Mouse (Mus musculus): ENCODE measurements around the gene Comtd1. TPM values are rescaled to one million over a fixed set of nuclear protein-coding genes. Genes with fewer than 3 reads are reported as not detected.

Gene Comtd1
- polyA plus RNA-seq, 1 experiment from 2014 or later = 39.0 TPM

DNA sequence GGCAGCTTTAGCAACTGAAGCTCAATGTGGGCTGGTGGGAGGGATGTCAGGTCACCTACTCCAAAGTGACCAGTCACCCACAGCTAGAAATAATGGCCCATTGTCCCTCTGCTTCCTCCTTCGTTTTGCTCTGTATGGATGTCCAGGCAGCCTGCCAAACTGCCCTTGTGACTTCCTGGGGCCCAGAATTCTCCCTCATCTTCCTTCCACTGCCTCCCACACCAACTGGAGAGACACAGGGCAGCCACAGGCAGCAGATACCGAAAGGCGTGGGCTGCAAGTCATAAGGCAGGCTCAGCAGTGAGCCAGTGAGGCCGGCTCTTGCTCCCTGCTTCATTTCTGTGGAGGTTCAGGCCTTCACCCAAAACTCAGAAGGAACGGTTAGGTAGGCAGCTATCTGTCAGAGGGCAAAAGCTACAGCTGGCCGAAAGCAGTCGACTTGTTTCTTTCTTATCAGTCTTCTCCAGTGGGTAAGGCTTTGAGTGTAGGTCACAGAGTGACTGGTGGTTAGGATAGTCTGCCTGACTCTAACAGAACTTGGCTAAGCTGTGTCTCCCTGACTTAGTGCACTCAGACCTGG is 25.9 kb downstream of the Comtd1 start:
- Histone ChIP-seq H3K36me3 (ENCODE audit: control insufficient read depth, insufficient read depth, low read length) (no peaks in the 10 kb centered on the region), H3K9me3 (replicated peaks; ENCODE audit: control insufficient read depth, low read length) (no peaks in the 10 kb centered on the region), H3K27me3 (ENCODE audit: control insufficient read depth, insufficient read depth, low read length) (no peaks in the 10 kb centered on the region), H3K4me2 (ENCODE audit: low read depth, low read length) (no peak overlapping the region; the same call in 1 of the 2 replicates), H3K27ac (ENCODE audit: low read length) (peak overlapping the region; percentile 84), H3K9ac (ENCODE audit: low read length) (peak overlapping the region; percentile 53; the same call in 1 of the 2 replicates), H3K4me1 (ENCODE audit: control insufficient read depth, insufficient read depth, low read length) (peaks cover 16% of the 10 kb centered on the region), H3K4me3 (replicated peaks; ENCODE audit: low read length) (no peak overlapping the region)
- peak; percentile 42 for ATAC-seq (ENCODE audit: insufficient read depth, low FRiP score)
- WGBS = 27% methylated on average over 7 of the region's 7 CpGs

DNA sequence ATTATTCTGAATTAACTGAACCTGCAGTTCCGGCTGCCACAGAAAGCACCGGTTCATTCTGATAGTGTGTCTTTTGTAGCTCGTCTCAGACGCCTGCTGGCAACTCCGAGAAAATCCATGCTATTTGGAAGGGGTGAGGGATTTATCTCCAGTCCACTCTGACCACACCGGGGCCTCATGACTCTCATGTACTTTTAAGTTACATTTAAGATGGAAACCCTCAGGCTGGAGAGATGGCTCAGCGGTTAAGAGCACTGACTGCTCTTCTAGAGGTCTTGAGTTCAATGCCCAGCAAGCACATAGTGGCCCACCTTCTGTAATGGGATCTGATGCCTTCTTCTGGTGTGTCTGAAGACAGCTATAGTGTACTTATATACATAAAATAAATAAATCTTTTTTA is 26.5 kb downstream of the Comtd1 start:
- no peak overlapping the region for H3K4me2 ChIP-seq (ENCODE audit: low read depth, low read length)
- 69% methylated on average over 7 of the region's 7 CpGs for WGBS
- H3K9me3 ChIP-seq (replicated peaks; ENCODE audit: control insufficient read depth, low read length) = no peaks in the 10 kb centered on the region
- ATAC-seq (ENCODE audit: insufficient read depth, low FRiP score) = no peak
- H3K36me3 ChIP-seq (ENCODE audit: control insufficient read depth, insufficient read depth, low read length) = no peaks in the 10 kb centered on the region
- peak overlapping the region; percentile 84; the same call in 1 of the 2 replicates for H3K27ac ChIP-seq (ENCODE audit: low read length)
- H3K4me1 ChIP-seq (ENCODE audit: control insufficient read depth, insufficient read depth, low read length) = peaks cover 16% of the 10 kb centered on the region
- no peak overlapping the region for H3K4me3 ChIP-seq (replicated peaks; ENCODE audit: low read length)
- H3K9ac ChIP-seq (ENCODE audit: low read length) = no peak overlapping the region
- H3K27me3 ChIP-seq (ENCODE audit: control insufficient read depth, insufficient read depth, low read length) = no peaks in the 10 kb centered on the region

DNA sequence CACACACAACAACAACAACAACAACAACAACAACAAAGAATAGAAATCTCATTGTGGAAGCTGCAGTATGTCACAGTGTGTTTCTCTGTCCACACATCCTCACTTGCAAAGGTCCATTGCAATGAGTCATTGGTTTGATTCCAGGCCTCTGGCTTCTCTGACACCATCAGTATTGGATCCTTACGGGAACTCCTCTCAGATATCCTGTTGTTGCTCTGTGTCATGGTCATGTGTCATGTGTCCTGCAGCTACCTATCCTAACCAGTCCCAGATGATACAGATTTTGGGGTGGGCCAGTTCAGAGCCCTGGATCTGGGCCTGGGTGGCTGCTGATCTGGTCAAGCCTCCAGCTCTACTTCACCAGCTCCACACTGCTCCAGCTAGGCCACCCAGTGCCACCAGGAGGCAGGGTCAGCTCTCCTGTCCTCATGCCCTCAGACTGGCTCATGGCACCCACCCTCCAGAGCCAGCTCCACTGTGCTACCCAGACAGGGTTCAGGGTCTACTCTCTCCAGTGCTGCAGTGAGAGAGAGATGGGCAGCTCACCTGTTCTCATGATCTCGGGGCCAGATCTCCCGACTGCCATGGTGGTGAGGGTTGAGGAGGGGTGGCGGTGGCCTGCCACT is 27.8 kb downstream of the Comtd1 start:
- no peak overlapping the region for H3K27ac ChIP-seq (ENCODE audit: low read length)
- 86% methylated on average over 4 of the region's 4 CpGs for WGBS
- no peak for ATAC-seq (ENCODE audit: insufficient read depth, low FRiP score)

DNA sequence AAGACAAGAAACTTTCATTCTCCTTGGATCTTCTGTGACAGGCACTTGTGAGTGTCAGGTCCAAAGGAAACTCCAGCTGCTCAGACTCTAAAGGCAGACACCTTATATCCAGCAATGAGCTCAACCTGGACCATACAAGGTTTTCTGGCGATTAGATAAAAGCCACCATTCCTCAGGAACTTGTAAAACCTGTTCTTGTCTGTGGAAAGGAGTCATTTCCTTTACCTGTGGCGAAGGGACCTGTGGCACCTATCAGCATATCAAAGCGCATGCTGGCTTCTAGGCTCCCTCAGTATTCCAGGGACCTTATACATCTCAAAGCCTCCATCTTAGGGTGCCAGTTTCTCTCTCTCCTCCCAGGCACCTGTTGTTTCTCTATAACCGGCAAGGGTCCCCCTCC is 31.3 kb downstream of the Comtd1 start:
- Histone ChIP-seq H3K4me2 (ENCODE audit: low read depth, low read length) (no peak overlapping the region), H3K27me3 (ENCODE audit: control insufficient read depth, insufficient read depth, low read length) (no peaks in the 10 kb centered on the region), H3K27ac (ENCODE audit: low read length) (peak overlapping the region; percentile 77), H3K9ac (ENCODE audit: low read length) (no peak overlapping the region), H3K36me3 (ENCODE audit: control insufficient read depth, insufficient read depth, low read length) (no peaks in the 10 kb centered on the region), H3K4me3 (replicated peaks; ENCODE audit: low read length) (no peak overlapping the region), H3K9me3 (replicated peaks; ENCODE audit: control insufficient read depth, low read length) (no peaks in the 10 kb centered on the region), H3K4me1 (ENCODE audit: control insufficient read depth, insufficient read depth, low read length) (0 out of 2 replicates have a peak, but pooled peaks cover 2% of the 10 kb centered on the region)
- ATAC-seq (ENCODE audit: insufficient read depth, low FRiP score) = peak; percentile 70
- WGBS = 40% methylated on average over 4 of the region's 4 CpGs

More for the DNA sequence above, 27.8 kb downstream of the Comtd1 start:
- Histone ChIP-seq H3K9ac (ENCODE audit: low read length) (no peak overlapping the region), H3K27me3 (ENCODE audit: control insufficient read depth, insufficient read depth, low read length) (no peaks in the 10 kb centered on the region), H3K4me1 (ENCODE audit: control insufficient read depth, insufficient read depth, low read length) (peaks cover 13% of the 10 kb centered on the region), H3K4me2 (ENCODE audit: low read depth, low read length) (no peak overlapping the region), H3K9me3 (replicated peaks; ENCODE audit: control insufficient read depth, low read length) (no peaks in the 10 kb centered on the region), H3K4me3 (replicated peaks; ENCODE audit: low read length) (no peak overlapping the region), H3K36me3 (ENCODE audit: control insufficient read depth, insufficient read depth, low read length) (no peaks in the 10 kb centered on the region)

DNA sequence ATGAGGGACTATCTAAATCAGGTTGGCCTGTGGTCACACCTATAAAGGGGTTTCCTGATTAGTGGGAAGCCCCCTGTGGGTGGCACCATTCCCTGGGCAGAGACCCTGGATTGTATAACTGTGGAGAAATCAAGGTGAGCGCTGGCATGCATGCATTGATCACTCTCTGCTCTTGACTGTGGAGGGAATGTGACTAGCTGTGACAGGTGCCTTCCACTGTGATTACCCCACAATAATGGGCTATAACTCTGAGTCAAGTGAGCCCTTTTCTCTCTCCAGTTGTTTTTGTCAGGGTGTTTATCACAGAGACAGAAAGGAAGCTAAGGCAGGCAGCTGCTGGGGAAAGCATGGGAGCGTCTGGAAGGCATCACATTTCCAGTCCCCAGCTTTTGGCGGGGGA is 32.5 kb downstream of the Comtd1 start:
- H3K4me1 ChIP-seq (ENCODE audit: control insufficient read depth, insufficient read depth, low read length) = 0 out of 2 replicates have a peak, but pooled peaks cover 2% of the 10 kb centered on the region
- WGBS = 56% methylated on average over 3 of the region's 3 CpGs
- no peaks in the 10 kb centered on the region for H3K27me3 ChIP-seq (ENCODE audit: control insufficient read depth, insufficient read depth, low read length)
- H3K36me3 ChIP-seq (ENCODE audit: control insufficient read depth, insufficient read depth, low read length) = no peaks in the 10 kb centered on the region
- no peak overlapping the region for H3K4me2 ChIP-seq (ENCODE audit: low read depth, low read length)
- no peaks in the 10 kb centered on the region for H3K9me3 ChIP-seq (replicated peaks; ENCODE audit: control insufficient read depth, low read length)
- no peak for ATAC-seq (ENCODE audit: insufficient read depth, low FRiP score)
- H3K27ac ChIP-seq (ENCODE audit: low read length) = no peak overlapping the region
- no peak overlapping the region for H3K4me3 ChIP-seq (replicated peaks; ENCODE audit: low read length)
- H3K9ac ChIP-seq (ENCODE audit: low read length) = no peak overlapping the region

DNA sequence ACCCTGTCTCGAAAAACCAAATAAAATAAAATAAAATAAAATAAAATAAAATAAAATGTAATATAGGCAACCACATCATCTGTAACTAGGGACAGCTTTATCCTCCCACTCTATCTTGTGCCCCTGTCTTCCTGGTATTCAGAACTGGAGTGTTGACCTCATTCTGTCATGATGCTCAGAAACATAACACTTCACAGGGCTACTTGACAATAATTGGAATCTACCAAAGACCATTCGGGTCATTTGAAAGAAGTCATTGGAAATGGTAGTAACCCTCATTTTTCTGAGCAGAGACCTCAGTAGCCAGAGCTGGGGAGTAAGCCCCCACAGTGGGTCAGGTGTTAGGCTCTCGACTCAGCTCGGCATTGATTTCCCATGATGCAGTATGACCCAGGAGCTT is 34.2 kb downstream of the Comtd1 start:
- H3K4me2 ChIP-seq (ENCODE audit: low read depth, low read length) = no peak overlapping the region

DNA sequence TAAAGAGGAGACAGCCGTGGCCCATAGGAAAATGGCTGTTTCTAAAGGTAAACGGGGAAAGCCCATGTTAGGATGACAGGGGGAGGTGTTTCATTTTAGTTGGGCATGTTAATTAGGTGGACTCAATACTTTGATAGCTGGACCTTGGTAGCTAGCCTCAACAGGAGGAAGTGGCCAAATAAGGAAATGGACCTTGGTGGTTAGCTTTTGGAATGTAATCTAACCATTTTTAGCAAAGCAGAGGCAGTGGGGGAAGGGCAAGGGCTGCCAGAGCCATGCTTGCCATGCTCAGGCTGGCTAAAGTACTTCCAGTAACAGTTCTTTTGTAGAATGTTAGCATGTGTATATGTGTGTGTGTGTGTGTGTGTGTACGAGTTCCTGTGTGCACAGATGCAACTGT is 34.9 kb downstream of the Comtd1 start:
- no peak overlapping the region for H3K4me3 ChIP-seq (replicated peaks; ENCODE audit: low read length)
- H3K36me3 ChIP-seq (ENCODE audit: control insufficient read depth, insufficient read depth, low read length) = no peaks in the 10 kb centered on the region
- 0 out of 2 replicates have a peak, but pooled peaks cover 2% of the 10 kb centered on the region for H3K4me1 ChIP-seq (ENCODE audit: control insufficient read depth, insufficient read depth, low read length)
- no peak overlapping the region for H3K9ac ChIP-seq (ENCODE audit: low read length)
- no peak overlapping the region for H3K4me2 ChIP-seq (ENCODE audit: low read depth, low read length)
- ATAC-seq (ENCODE audit: insufficient read depth, low FRiP score) = no peak
- H3K27ac ChIP-seq (ENCODE audit: low read length) = no peak overlapping the region
- 79% methylated on average over 3 of the region's 3 CpGs for whole genome bisulfite sequencing
- no peaks in the 10 kb centered on the region for H3K27me3 ChIP-seq (ENCODE audit: control insufficient read depth, insufficient read depth, low read length)
- H3K9me3 ChIP-seq (replicated peaks; ENCODE audit: control insufficient read depth, low read length) = no peaks in the 10 kb centered on the region

More for the DNA sequence above, 34.2 kb downstream of the Comtd1 start:
- no peak overlapping the region for H3K9ac ChIP-seq (ENCODE audit: low read length)
- H3K27me3 ChIP-seq (ENCODE audit: control insufficient read depth, insufficient read depth, low read length) = no peaks in the 10 kb centered on the region
- 91% methylated on average over 4 of the region's 4 CpGs for WGBS
- no peak for ATAC-seq (ENCODE audit: insufficient read depth, low FRiP score)
- H3K36me3 ChIP-seq (ENCODE audit: control insufficient read depth, insufficient read depth, low read length) = no peaks in the 10 kb centered on the region
- H3K9me3 ChIP-seq (replicated peaks; ENCODE audit: control insufficient read depth, low read length) = no peaks in the 10 kb centered on the region
- 0 out of 2 replicates have a peak, but pooled peaks cover 2% of the 10 kb centered on the region for H3K4me1 ChIP-seq (ENCODE audit: control insufficient read depth, insufficient read depth, low read length)
- no peak overlapping the region for H3K4me3 ChIP-seq (replicated peaks; ENCODE audit: low read length)
- no peak overlapping the region for H3K27ac ChIP-seq (ENCODE audit: low read length)

DNA sequence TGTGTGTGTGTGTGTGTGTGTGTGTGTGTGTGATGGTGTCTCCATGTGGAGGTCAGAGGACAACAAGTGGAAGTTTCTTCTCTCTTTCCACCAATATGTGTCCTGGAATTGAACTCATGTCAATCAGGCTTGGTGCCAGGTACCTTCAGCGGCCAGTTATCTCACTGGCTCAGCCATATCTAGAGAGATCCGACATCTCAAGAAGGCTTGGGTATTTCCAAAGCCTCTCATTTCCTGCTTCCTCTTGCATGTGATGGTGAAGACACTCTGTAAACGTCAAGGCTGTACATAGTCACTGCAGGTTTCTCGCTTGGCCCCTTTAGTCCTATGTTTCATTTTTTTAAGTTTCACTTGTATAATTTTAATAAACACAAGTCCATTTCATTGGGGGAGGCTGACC is 35.6 kb downstream of the Comtd1 start:
- no peak for ATAC-seq (ENCODE audit: insufficient read depth, low FRiP score)
- Histone ChIP-seq H3K36me3 (ENCODE audit: control insufficient read depth, insufficient read depth, low read length) (no peaks in the 10 kb centered on the region), H3K4me3 (replicated peaks; ENCODE audit: low read length) (no peak overlapping the region), H3K9ac (ENCODE audit: low read length) (no peak overlapping the region), H3K9me3 (replicated peaks; ENCODE audit: control insufficient read depth, low read length) (no peaks in the 10 kb centered on the region), H3K4me2 (ENCODE audit: low read depth, low read length) (no peak overlapping the region), H3K27ac (ENCODE audit: low read length) (no peak overlapping the region), H3K4me1 (ENCODE audit: control insufficient read depth, insufficient read depth, low read length) (0 out of 2 replicates have a peak, but pooled peaks cover 2% of the 10 kb centered on the region), H3K27me3 (ENCODE audit: control insufficient read depth, insufficient read depth, low read length) (no peaks in the 10 kb centered on the region)
- WGBS = 67% methylated on average over 4 of the region's 4 CpGs

DNA sequence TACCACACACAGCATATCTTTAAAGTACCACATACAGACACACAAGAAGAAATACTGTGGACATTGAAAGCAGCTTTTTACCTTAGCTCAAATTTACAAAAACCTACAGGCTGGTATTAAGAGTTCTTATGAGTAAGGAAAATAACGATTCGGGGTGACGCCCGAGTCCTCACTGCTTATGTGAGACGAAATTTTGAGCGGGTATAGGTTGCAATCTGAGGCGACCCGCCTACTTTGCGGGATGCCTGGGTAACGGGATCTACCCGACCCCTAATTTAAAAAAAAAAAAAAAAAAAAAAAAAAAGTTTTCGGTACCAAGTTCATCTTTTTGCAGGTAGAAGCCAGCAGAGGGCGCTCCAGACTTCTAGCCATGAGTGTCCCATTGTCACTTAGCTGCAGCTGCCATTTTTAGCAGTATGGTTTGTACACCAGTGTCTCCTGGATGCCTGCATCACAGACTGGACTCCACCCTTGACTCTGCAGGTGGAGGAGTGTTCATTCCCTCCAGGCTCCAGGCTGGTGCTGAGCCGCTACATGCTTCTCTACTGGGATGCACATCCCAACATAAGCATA is 36.1 kb downstream of the Comtd1 start:
- Histone ChIP-seq H3K9me3 (replicated peaks; ENCODE audit: control insufficient read depth, low read length) (no peaks in the 10 kb centered on the region), H3K4me3 (replicated peaks; ENCODE audit: low read length) (no peak overlapping the region), H3K36me3 (ENCODE audit: control insufficient read depth, insufficient read depth, low read length) (no peaks in the 10 kb centered on the region), H3K27me3 (ENCODE audit: control insufficient read depth, insufficient read depth, low read length) (no peaks in the 10 kb centered on the region), H3K27ac (ENCODE audit: low read length) (no peak overlapping the region), H3K9ac (ENCODE audit: low read length) (no peak overlapping the region), H3K4me1 (ENCODE audit: control insufficient read depth, insufficient read depth, low read length) (0 out of 2 replicates have a peak, but pooled peaks cover 2% of the 10 kb centered on the region), H3K4me2 (ENCODE audit: low read depth, low read length) (no peak overlapping the region)
- 22% methylated on average over 14 of the region's 14 CpGs for WGBS
- ATAC-seq (ENCODE audit: insufficient read depth, low FRiP score) = no peak
